Mouse (Mus musculus): ENCODE measurements around the gene Dap.

DNA sequence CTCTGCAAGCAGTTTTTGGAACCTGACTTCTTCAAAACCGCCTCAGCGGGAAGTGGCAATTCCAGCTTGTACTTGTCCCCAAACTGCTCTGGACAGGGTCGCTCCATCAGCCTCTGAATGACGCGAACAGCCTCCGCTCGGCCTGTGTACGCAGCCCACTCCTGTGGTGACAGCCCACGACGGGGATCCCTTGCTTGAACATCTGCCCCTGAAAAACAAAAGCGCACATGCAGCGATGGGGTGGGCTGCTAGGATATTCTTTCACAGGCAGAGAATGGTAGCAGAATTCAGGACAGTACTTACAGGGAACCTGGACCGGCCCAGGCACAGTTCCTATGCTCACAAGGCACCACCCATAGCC is 73.6 kb downstream of the Dap start:
- TF ChIP-seq CTCF (IDR thresholded peaks at IDR 0.05; ENCODE audit: low read depth), result no peak
- no peak for TF ChIP-seq EP300 (IDR thresholded peaks at IDR 0.05; ENCODE audit: low read depth)
